Mouse (Mus musculus) liver, embryonic 16.5 days (tissue): ENCODE data around the gene Ubr1. TPM values are rescaled to one million over a fixed set of nuclear protein-coding genes. Genes with fewer than 3 reads are reported as not detected.

ENCODE experiments used
- ATAC-seq: fragments of 200-750 bp; cut with Nextera tagmentation; 2 replicates; pipeline ENCODE4 v1.8.0; 2017; ENCODE audit warnings: low read depth, mild to moderate bottlenecking, moderate number of reproducible peaks, moderate library complexity
- H3K27ac ChIP-seq: fragments of 300-500 bp; sonication (generic); 2 replicates; pipeline ENCODE4 v1.5.1; 2014; ENCODE audit warnings: mild to moderate bottlenecking, low read length
- H3K27me3 ChIP-seq: fragments of 300-500 bp; sonication (generic); 2 replicates; pipeline ENCODE4 v1.6.1; 2014; ENCODE audit warnings: low read depth, low read length, mixed read lengths; ENCODE audit not compliant: control insufficient read depth, insufficient read depth
- H3K36me3 ChIP-seq: fragments of 300-500 bp; sonication (generic); 2 replicates; pipeline ENCODE4 v1.6.1; 2014; ENCODE audit warnings: mild to moderate bottlenecking; ENCODE audit not compliant: control insufficient read depth, insufficient read depth
- H3K4me1 ChIP-seq: fragments of 300-500 bp; sonication (generic); 2 replicates; pipeline ENCODE4 v1.6.1; 2014; ENCODE audit warnings: low read depth, low read length, mixed read lengths; ENCODE audit not compliant: control insufficient read depth
- H3K4me2 ChIP-seq: fragments of 300-500 bp; sonication (generic); 2 replicates; pipeline ENCODE4 v1.6.1; 2014; ENCODE audit warnings: low read depth, low read length, mixed read lengths
- H3K4me3 ChIP-seq: fragments of 300-500 bp; sonication (generic); 2 replicates; pipeline ENCODE4 v1.5.1; 2014; ENCODE audit warnings: low read depth, mild to moderate bottlenecking, low read length
- H3K9ac ChIP-seq: fragments of 300-500 bp; sonication (generic); 2 replicates; pipeline ENCODE4 v1.6.1; 2014; ENCODE audit warnings: low read depth, low read length
- H3K9me3 ChIP-seq: fragments of 300-500 bp; sonication (generic); replicated peaks from 2 replicates; pipeline ENCODE4 v1.6.1; 2016; ENCODE audit warnings: low read length; ENCODE audit not compliant: control insufficient read depth
- WGBS: fragments of 180-500 bp; shearing (Covaris S2); extraction: QIAGEN DNeasy Blood & Tissue Kit; methylation state at CpG from one replicate; pipeline ENCODE4 v1.1.7; 2014; ENCODE audit not compliant: insufficient replicate concordance; 5-methylcytosine and 5-hydroxymethylcytosine counted together
- polyA plus RNA-seq: library from polyadenylated mRNA; unstranded; fragments of >200 nt; fragmentation: Nextera tagmentation; extraction: Ambion mirVana; gene quantifications from 2 replicates; pipeline ENCODE4 v1.2.1, GENCODE M21; 2015

Ubr1 gene
- 10.8 and 11.1 TPM in 2 replicates for polyA plus RNA-seq

- H3K36me3 ChIP-seq = no peaks in the 10 kb centered on the region
- WGBS = under 1% methylated on average over 39 of the region's 39 CpGs
- peak within 1 kb of the TSS; percentile 91 for H3K27ac ChIP-seq
- no peaks in the 10 kb centered on the region for H3K27me3 ChIP-seq
- H3K9me3 ChIP-seq = no peaks in the 10 kb centered on the region
- peak within 1 kb of the TSS; percentile 95 for H3K4me3 ChIP-seq
- H3K9ac ChIP-seq = peak within 1 kb of the TSS; percentile 96
- peak; percentile 88 for ATAC-seq
- H3K4me2 ChIP-seq = peak within 1 kb of the TSS; percentile 70
- peaks cover 23% of the 10 kb centered on the region for H3K4me1 ChIP-seq
These were observed at the start of gene Ubr1 for GRCm38 (mm10) chr2:120970559-120971080. TSS of gene Ubr1 (minus strand) at chr2:120970715.

GRCm38 (mm10) chr2:121017151-121017550 is 46.6 kb upstream of the Ubr1 start:
- Histone ChIP-seq H3K4me2 (no peak overlapping the region), H3K27ac (no peak overlapping the region), H3K4me3 (no peak overlapping the region), H3K36me3 (peaks cover 55% of the 10 kb centered on the region), H3K9me3 (no peaks in the 10 kb centered on the region), H3K27me3 (no peaks in the 10 kb centered on the region), H3K4me1 (no peaks in the 10 kb centered on the region), H3K9ac (no peak overlapping the region)
- WGBS = 84% methylated on average over 1 of the region's 1 CpGs
- no peak for ATAC-seq

GRCm38 (mm10) chr2:121016226-121016625 is 45.7 kb upstream of the Ubr1 start:
- H3K27me3 ChIP-seq = no peaks in the 10 kb centered on the region
- H3K4me3 ChIP-seq = no peak overlapping the region
- H3K27ac ChIP-seq = no peak overlapping the region
- 84% methylated on average over 9 of the region's 9 CpGs for WGBS
- H3K9me3 ChIP-seq = no peaks in the 10 kb centered on the region
- ATAC-seq = no peak
- peaks cover 46% of the 10 kb centered on the region for H3K36me3 ChIP-seq
- H3K4me2 ChIP-seq = no peak overlapping the region
- no peaks in the 10 kb centered on the region for H3K4me1 ChIP-seq
- no peak overlapping the region for H3K9ac ChIP-seq

GRCm38 (mm10) chr2:121015507-121015906 is 45.0 kb upstream of the Ubr1 start:
- Histone ChIP-seq H3K4me1 (no peaks in the 10 kb centered on the region), H3K9me3 (no peaks in the 10 kb centered on the region), H3K36me3 (peaks cover 41% of the 10 kb centered on the region), H3K4me3 (no peak overlapping the region), H3K4me2 (no peak overlapping the region), H3K9ac (no peak overlapping the region), H3K27ac (no peak overlapping the region), H3K27me3 (no peaks in the 10 kb centered on the region)
- no peak for ATAC-seq
- 66% methylated on average over 2 of the region's 2 CpGs for WGBS

GRCm38 (mm10) chr2:121012676-121013075 is 42.2 kb upstream of the Ubr1 start:
- Histone ChIP-seq H3K9ac (no peak overlapping the region), H3K36me3 (peaks cover 21% of the 10 kb centered on the region), H3K4me1 (peaks cover 3% of the 10 kb centered on the region; the same call in 1 of the 2 replicates), H3K27me3 (no peaks in the 10 kb centered on the region), H3K9me3 (no peaks in the 10 kb centered on the region), H3K4me2 (no peak overlapping the region), H3K4me3 (no peak overlapping the region), H3K27ac (no peak overlapping the region)
- WGBS = 87% methylated on average over 9 of the region's 9 CpGs
- ATAC-seq = no peak

- H3K4me2 ChIP-seq = peak overlapping the region; percentile 70
- no peaks in the 10 kb centered on the region for H3K9me3 ChIP-seq
- WGBS = 16% methylated on average over 5 of the region's 5 CpGs
- H3K4me1 ChIP-seq = peaks cover 3% of the 10 kb centered on the region; the same call in 1 of the 2 replicates
- peaks cover 6% of the 10 kb centered on the region for H3K36me3 ChIP-seq
- H3K27ac ChIP-seq = peak overlapping the region; percentile 86
- H3K27me3 ChIP-seq = no peaks in the 10 kb centered on the region
- ATAC-seq = no peak
- H3K9ac ChIP-seq = peak overlapping the region; percentile 80
- peak overlapping the region; percentile 81 for H3K4me3 ChIP-seq
These were observed 38.7 kb upstream of the Ubr1 start for GRCm38 (mm10) chr2:121009071-121009677.

- Histone ChIP-seq H3K4me3 (peak overlapping the region; percentile 81), H3K9me3 (no peaks in the 10 kb centered on the region), H3K9ac (peak overlapping the region; percentile 80), H3K36me3 (peaks cover 6% of the 10 kb centered on the region), H3K27ac (peak overlapping the region; percentile 86), H3K4me1 (peaks cover 3% of the 10 kb centered on the region; the same call in 1 of the 2 replicates), H3K27me3 (no peaks in the 10 kb centered on the region), H3K4me2 (peak overlapping the region; percentile 70)
- ATAC-seq = peak; percentile 25
- WGBS = under 1% methylated on average over 12 of the region's 12 CpGs
These were observed 38.1 kb upstream of the Ubr1 start for GRCm38 (mm10) chr2:121008664-121009007.

GRCm38 (mm10) chr2:121007925-121008663 is 37.6 kb upstream of the Ubr1 start, which contains the start of gene Ccndbp1:
TSS of gene Ccndbp1 (plus strand) at chr2:121008403.
- peak within 1 kb of the TSS; percentile 81 for H3K4me3 ChIP-seq
- peaks cover 6% of the 10 kb centered on the region for H3K36me3 ChIP-seq
- WGBS = 3% methylated on average over 34 of the region's 34 CpGs
- peaks cover 3% of the 10 kb centered on the region; the same call in 1 of the 2 replicates for H3K4me1 ChIP-seq
- no peaks in the 10 kb centered on the region for H3K27me3 ChIP-seq
- no peaks in the 10 kb centered on the region for H3K9me3 ChIP-seq
- peak within 1 kb of the TSS; percentile 70 for H3K4me2 ChIP-seq
- peak within 1 kb of the TSS; percentile 80 for H3K9ac ChIP-seq
- H3K27ac ChIP-seq = peak within 1 kb of the TSS; percentile 86
- peak; percentile 97 for ATAC-seq

- Histone ChIP-seq H3K9ac (no peak overlapping the region), H3K4me3 (no peak overlapping the region), H3K4me2 (no peak overlapping the region), H3K36me3 (peaks cover 2% of the 10 kb centered on the region; the same call in 1 of the 2 replicates), H3K27me3 (no peaks in the 10 kb centered on the region), H3K9me3 (no peaks in the 10 kb centered on the region), H3K4me1 (peaks cover 3% of the 10 kb centered on the region; the same call in 1 of the 2 replicates), H3K27ac (no peak overlapping the region)
- no peak for ATAC-seq
- 78% methylated on average over 1 of the region's 1 CpGs for WGBS
These were observed 36.5 kb upstream of the Ubr1 start for GRCm38 (mm10) chr2:121006986-121007385.
